Mouse (Mus musculus): ENCODE results near the gene Rimkla.
"Not testable (repeated sequence)": the region's sequence is repeated elsewhere in the genome, so short reads cannot be mapped to it uniquely, and the experiment has no call there.

GRCm38 (mm10) chr4:119536615-119537014, 44.2 kb upstream of the Rimkla start, which contains the start of gene Foxj3:
- TF ChIP-seq CTCF (IDR thresholded peaks at IDR 0.05; ENCODE audit: low read depth, low read length); POLR2A (IDR thresholded peaks at IDR 0.05; ENCODE audit: borderline replicate concordance, low read depth, low read length): not testable (repeated sequence)
